Mouse (Mus musculus): ENCODE data around the gene Fkbp2. TPM values are rescaled to one million over a fixed set of nuclear protein-coding genes. Genes with fewer than 3 reads are reported as not detected.

The Fkbp2 gene
- total and polyA plus RNA-seq, 3 experiments = 17.6 to 87.0 (median 44.6) TPM

DNA sequence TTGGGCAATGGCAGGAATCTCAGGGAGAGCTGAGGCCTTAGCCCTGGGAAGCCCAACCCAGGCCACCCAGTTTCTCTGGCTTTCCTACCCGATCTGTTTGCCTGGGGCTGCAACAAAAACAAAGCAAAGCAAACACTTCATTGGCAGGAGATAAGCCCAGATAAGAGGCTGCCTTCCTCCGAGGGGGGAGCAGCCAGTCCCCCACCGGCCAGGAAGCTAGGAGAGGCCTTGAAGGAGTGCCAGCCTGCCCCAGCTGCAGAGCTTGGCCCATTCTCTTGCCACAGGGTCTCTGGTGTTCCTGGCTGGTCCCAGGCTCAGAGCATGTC is 27.6 kb downstream of the Fkbp2 start:
- dilution Hi-C loops (cut with MboI; ENCODE audit: extremely low pct_ligation_motif_present, extremely low pct_unique_long_range_greater_than_20kb, low sequenced_read_pairs) (no loop called here), in situ Hi-C loops (cut with MboI; ENCODE audit: low pct_ligation_motif_present, low pct_unique_long_range_greater_than_20kb, low sequenced_read_pairs) (no loop called here)
- Histone ChIP-seq H3K4me2 (ENCODE audit: insufficient read depth, low read depth, poor library complexity, severe bottlenecking) (no peak overlapping the region), H3K27ac (ENCODE audit: insufficient read depth, low read depth) (no peak overlapping the region), H3K4me3 (replicated peaks in 1 of 3; ENCODE audit: low read depth in 2 of 3, low read length in 2 of 3, poor library complexity in 1 of 3) (no peak overlapping the region), H3K27me3 (replicated peaks) (no peaks in the 10 kb centered on the region), H3K9ac (ENCODE audit: insufficient read depth, low read depth) (no peak overlapping the region), H3K36me3 (replicated peaks in 1 of 2; ENCODE audit: control insufficient read depth in 1 of 2, insufficient read depth in 1 of 2, low read length in 1 of 2) (peaks cover 35 to 97% of the 10 kb centered on the region in 2 experiments), H3K4me1 (ENCODE audit: control insufficient read depth in 1 of 2, insufficient read depth in 2 of 2) (peaks cover 15 to 30% of the 10 kb centered on the region in 2 experiments), H3K79me2 (replicated peaks; ENCODE audit: control insufficient read depth, extremely low read depth, insufficient read depth, poor library complexity, severe bottlenecking) (no peaks in the 10 kb centered on the region), H3K9me3 (replicated peaks; ENCODE audit: low read length) (no peaks in the 10 kb centered on the region)
- no peak for DNase-seq (ENCODE audit: extremely low read depth)
- no peak for TF ChIP-seq UBTF (IDR thresholded peaks at IDR 0.05; ENCODE audit: low read depth, low read length)
- no peak for TF ChIP-seq MYC (IDR thresholded peaks at IDR 0.05; ENCODE audit: low read depth, low read length)
- TF ChIP-seq BHLHE40 (IDR thresholded peaks at IDR 0.05; ENCODE audit: low read depth, low read length) = no peak
- no peak for TF ChIP-seq ZNF384 (IDR thresholded peaks at IDR 0.05; ENCODE audit: low read depth, low read length)
- no peak for TF ChIP-seq POLR2AphosphoS2 (IDR thresholded peaks at IDR 0.05; ENCODE audit: low read depth, low read length)
- TF ChIP-seq E2F4 (IDR thresholded peaks at IDR 0.05; ENCODE audit: insufficient replicate concordance, low read depth, low read length) = no peak
- TF ChIP-seq ELF1 (IDR thresholded peaks at IDR 0.05; ENCODE audit: low read depth, low read length) = no peak

DNA sequence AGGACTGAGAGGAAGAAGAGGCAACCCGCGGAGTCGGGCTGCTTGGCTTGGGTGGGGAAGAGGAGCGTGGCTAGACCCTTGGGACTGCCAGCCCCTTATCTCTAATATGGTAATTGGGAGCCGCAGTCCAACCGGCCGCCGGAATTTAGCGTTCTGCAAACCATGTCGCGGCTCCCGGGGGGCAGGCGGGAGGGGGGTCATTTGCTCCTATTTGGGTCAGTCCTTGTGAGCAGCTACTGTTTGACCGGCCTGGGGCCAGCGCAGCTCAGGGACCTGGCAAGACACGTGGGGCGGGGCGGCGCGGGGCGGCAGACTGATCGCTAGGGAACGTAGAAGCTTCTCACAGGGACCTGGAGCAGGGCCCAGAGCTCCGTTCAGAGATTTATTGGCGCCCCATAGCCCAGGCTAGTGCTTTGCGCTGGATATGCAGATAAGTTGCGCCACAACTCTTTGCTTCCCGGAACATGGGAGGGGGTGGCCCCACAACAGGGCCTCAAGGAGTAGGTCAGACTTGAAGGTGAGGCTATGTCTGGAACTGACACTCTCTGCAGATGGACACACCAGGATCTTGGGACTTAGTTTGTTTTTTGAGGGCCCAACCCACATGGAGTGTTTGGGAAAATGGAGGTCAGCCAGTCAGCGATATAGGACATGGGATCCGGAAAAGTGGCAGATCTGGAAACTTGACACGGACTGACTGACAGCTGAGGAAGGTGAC is 28.1 kb downstream of the Fkbp2 start:
- no peaks in the 10 kb centered on the region for H3K9me3 ChIP-seq (replicated peaks; ENCODE audit: low read length)
- no peak for TF ChIP-seq MEF2A (IDR thresholded peaks at IDR 0.05; ENCODE audit: borderline replicate concordance, low read depth, low read length)
- no peak for TF ChIP-seq ZNF384 (IDR thresholded peaks at IDR 0.05; ENCODE audit: low read depth, low read length)
- H3K27me3 ChIP-seq (replicated peaks) = no peaks in the 10 kb centered on the region
- no peak overlapping the region for H3K4me2 ChIP-seq (ENCODE audit: insufficient read depth, low read depth, poor library complexity, severe bottlenecking)
- DNase-seq (ENCODE audit: extremely low read depth) = no peak
- in situ Hi-C loops (cut with MboI; ENCODE audit: low pct_ligation_motif_present, low pct_unique_long_range_greater_than_20kb, low sequenced_read_pairs) = no loop called here
- H3K27ac ChIP-seq (ENCODE audit: insufficient read depth, low read depth) = no peak overlapping the region
- no peaks in the 10 kb centered on the region for H3K79me2 ChIP-seq (replicated peaks; ENCODE audit: control insufficient read depth, extremely low read depth, insufficient read depth, poor library complexity, severe bottlenecking)
- peaks cover 15 to 30% of the 10 kb centered on the region in 2 experiments for H3K4me1 ChIP-seq (ENCODE audit: control insufficient read depth in 1 of 2, insufficient read depth in 2 of 2)
- H3K9ac ChIP-seq (ENCODE audit: insufficient read depth, low read depth) = no peak overlapping the region
- H3K36me3 ChIP-seq (replicated peaks in 1 of 2; ENCODE audit: control insufficient read depth in 1 of 2, insufficient read depth in 1 of 2, low read length in 1 of 2) = peaks cover 30 to 93% of the 10 kb centered on the region in 2 experiments
- dilution Hi-C loops (cut with MboI; ENCODE audit: extremely low pct_ligation_motif_present, extremely low pct_unique_long_range_greater_than_20kb, low sequenced_read_pairs) = no loop called here
- H3K4me3 ChIP-seq (replicated peaks in 1 of 3; ENCODE audit: low read depth in 2 of 3, low read length in 2 of 3, poor library complexity in 1 of 3) = no peak overlapping the region

DNA sequence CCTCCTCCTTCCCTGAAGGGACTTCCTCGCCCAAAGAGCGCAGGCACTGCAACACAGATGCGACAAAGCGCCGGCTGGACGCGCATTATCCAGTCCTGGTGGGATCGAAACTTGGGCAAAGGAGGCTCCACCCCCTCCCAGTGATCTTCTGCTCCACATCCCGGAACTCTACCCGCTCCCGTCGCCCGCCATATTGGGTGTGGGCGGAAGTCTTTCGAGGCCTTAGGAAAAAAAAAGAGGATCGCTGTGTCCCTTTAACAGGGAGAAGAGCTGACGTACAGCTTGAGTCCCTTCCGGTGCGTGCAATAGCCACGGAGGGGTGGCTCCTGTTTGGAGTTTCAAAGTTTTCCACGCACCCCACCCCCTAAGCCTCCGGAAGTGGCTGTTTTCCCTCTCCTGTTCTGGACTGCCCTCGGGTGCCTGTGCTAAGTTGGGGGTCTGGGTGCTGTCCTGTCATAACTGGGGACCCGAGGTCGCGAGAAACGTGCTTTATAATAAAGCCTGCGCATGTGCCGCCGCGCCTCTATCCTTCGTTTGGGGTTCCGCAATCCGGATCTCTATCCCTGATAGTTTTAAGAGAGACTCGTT is 28.8 kb downstream of the Fkbp2 start:
- TF ChIP-seq ZKSCAN1 (IDR thresholded peaks at IDR 0.05; ENCODE audit: borderline replicate concordance, low read depth, low read length) (no peak), CHD1 (IDR thresholded peaks at IDR 0.05; ENCODE audit: low read depth, low read length) (no peak), ZC3H11A (IDR thresholded peaks at IDR 0.05; ENCODE audit: low read depth, low read length) (no peak), MEF2A (IDR thresholded peaks at IDR 0.05; ENCODE audit: borderline replicate concordance, low read depth, low read length) (no peak), ZNF384 (IDR thresholded peaks at IDR 0.05; ENCODE audit: low read depth, low read length) (no peak), ELF1 (IDR thresholded peaks at IDR 0.05; ENCODE audit: low read depth, low read length) (peak; percentile 27; the same call in 1 of the 2 replicates)
- H3K79me2 ChIP-seq (replicated peaks; ENCODE audit: control insufficient read depth, extremely low read depth, insufficient read depth, poor library complexity, severe bottlenecking) = no peaks in the 10 kb centered on the region

More for the DNA sequence above, 28.8 kb downstream of the Fkbp2 start:
- Histone ChIP-seq H3K4me2 (ENCODE audit: insufficient read depth, low read depth, poor library complexity, severe bottlenecking) (no peak overlapping the region), H3K27me3 (replicated peaks) (no peaks in the 10 kb centered on the region), H3K27ac (ENCODE audit: insufficient read depth, low read depth) (no peak overlapping the region), H3K36me3 (replicated peaks in 1 of 2; ENCODE audit: control insufficient read depth in 1 of 2, insufficient read depth in 1 of 2, low read length in 1 of 2) (peaks cover 28 to 89% of the 10 kb centered on the region in 2 experiments), H3K4me1 (ENCODE audit: control insufficient read depth in 1 of 2, insufficient read depth in 2 of 2) (peaks cover 15 to 30% of the 10 kb centered on the region in 2 experiments), H3K9ac (ENCODE audit: insufficient read depth, low read depth) (no peak overlapping the region), H3K9me3 (replicated peaks; ENCODE audit: low read length) (no peaks in the 10 kb centered on the region), H3K4me3 (replicated peaks in 1 of 3; ENCODE audit: low read depth in 2 of 3, low read length in 2 of 3, poor library complexity in 1 of 3) (no peak overlapping the region)
- dilution Hi-C loops (cut with MboI; ENCODE audit: extremely low pct_ligation_motif_present, extremely low pct_unique_long_range_greater_than_20kb, low sequenced_read_pairs) = no loop called here
- in situ Hi-C loops (cut with MboI; ENCODE audit: low pct_ligation_motif_present, low pct_unique_long_range_greater_than_20kb, low sequenced_read_pairs) = no loop called here
- no peak for DNase-seq (ENCODE audit: extremely low read depth)

Data from CH12.LX (cell line).